Mouse (Mus musculus) midbrain, embryonic 11.5 days (tissue): ENCODE measurements around the gene Gm14435. TPM values are rescaled to one million over a fixed set of nuclear protein-coding genes. Genes with fewer than 3 reads are reported as not detected.
"Not testable (repeated sequence)": the region's sequence is repeated elsewhere in the genome, so short reads cannot be mapped to it uniquely, and the experiment has no call there.

Experiments
- ATAC-seq: fragments of 200-750 bp; cut with Nextera tagmentation; 2 replicates; pipeline ENCODE4 v1.8.0; 2017; ENCODE audit warnings: moderate TSS enrichment, moderate library complexity; ENCODE audit not compliant: low FRiP score
- DNase-seq: peaks from one replicate; pipeline ENCODE4 v3.0.0; 2015; ENCODE audit warnings: low spot score; ENCODE audit errors: missing footprints
- H3K27ac ChIP-seq: fragments of 300-500 bp; sonication (generic); 2 replicates; pipeline ENCODE4 v1.5.1; 2014; ENCODE audit warnings: low read depth, low read length
- H3K27me3 ChIP-seq: fragments of 300-500 bp; sonication (generic); 2 replicates; pipeline ENCODE4 v1.6.1; 2014; ENCODE audit warnings: mild to moderate bottlenecking, low read length, moderate library complexity, mixed read lengths; ENCODE audit not compliant: control insufficient read depth, insufficient read depth
- H3K36me3 ChIP-seq: fragments of 300-500 bp; sonication (generic); 2 replicates; pipeline ENCODE4 v1.6.1; 2014; ENCODE audit warnings: mild to moderate bottlenecking, low read length, moderate library complexity, mixed read lengths; ENCODE audit not compliant: control insufficient read depth, insufficient read depth
- H3K4me1 ChIP-seq: fragments of 300-500 bp; sonication (generic); 2 replicates; pipeline ENCODE4 v1.6.1; 2014; ENCODE audit warnings: low read length; ENCODE audit not compliant: control insufficient read depth, insufficient read depth
- H3K4me2 ChIP-seq: fragments of 300-500 bp; sonication (generic); 2 replicates; pipeline ENCODE4 v1.6.1; 2014; ENCODE audit warnings: mild to moderate bottlenecking, moderate library complexity
- H3K4me3 ChIP-seq: fragments of 300-500 bp; sonication (generic); 2 replicates; pipeline ENCODE4 v1.5.1; 2014; ENCODE audit warnings: low read depth, low read length
- H3K9ac ChIP-seq: fragments of 300-500 bp; sonication (generic); 2 replicates; pipeline ENCODE4 v1.6.1; 2014; ENCODE audit warnings: low read length
- H3K9me3 ChIP-seq: fragments of 300-500 bp; sonication (generic); 2 replicates; pipeline ENCODE4 v1.6.1; 2016; ENCODE audit warnings: low read length; ENCODE audit not compliant: control insufficient read depth
- WGBS: fragments of 180-500 bp; shearing (Covaris S2); extraction: QIAGEN DNeasy Blood & Tissue Kit; methylation state at CpG from one replicate; pipeline ENCODE4 v1.1.7; 2014; 5-methylcytosine and 5-hydroxymethylcytosine counted together
- polyA plus RNA-seq: library from polyadenylated mRNA; unstranded; fragments of >200 nt; fragmentation: Nextera tagmentation; extraction: Ambion mirVana; gene quantifications from 2 replicates; pipeline ENCODE4 v1.2.1, GENCODE M21; 2014

The Gm14435 gene
- 12.3 and 13.1 TPM in 2 replicates for polyA plus RNA-seq

- not testable (repeated sequence) for H3K9me3 ChIP-seq, H3K36me3 ChIP-seq
Observed at GRCm38 (mm10) chr2:176423294-176423693, at the start of gene Gm14435. Gene Gm14435, plus strand, starts transcription at chr2:176423594.

More at GRCm38 (mm10) chr2:176423294-176423693, at the start of gene Gm14435:
- DNase-seq, H3K9ac ChIP-seq, H3K4me1 ChIP-seq, ATAC-seq, H3K4me3 ChIP-seq, H3K27me3 ChIP-seq, H3K4me2 ChIP-seq, H3K27ac ChIP-seq: not testable (repeated sequence)
- WGBS, result no CpG with 5 or more reads among the region's 6 CpGs

Other genes with a start within 250 kb of the Gm14435 start
- gene 2210418O10Rik, start 197.0 kb upstream of the Gm14435 start, polyA plus RNA-seq, result 10.0 and 15.5 TPM in 2 replicates
- gene Gm11009, start 104.1 kb upstream of the Gm14435 start, polyA plus RNA-seq, result not detected in 2 replicates
- gene Gm14434, start 63.2 kb downstream of the Gm14435 start, polyA plus RNA-seq, result 5.9 and 9.3 TPM in 2 replicates
- not detected in 2 replicates for gene Zfp967, start 97.5 kb downstream of the Gm14435 start, polyA plus RNA-seq
- gene Gm14308, start 212.8 kb downstream of the Gm14435 start, polyA plus RNA-seq, result 32.5 and 35.0 TPM in 2 replicates
- gene Zfp973, start 246.9 kb downstream of the Gm14435 start, polyA plus RNA-seq, result 10.0 and 11.3 TPM in 2 replicates